11 mouse cellular contexts compared by ENCODE assay signal in the genomic region with DNA sequence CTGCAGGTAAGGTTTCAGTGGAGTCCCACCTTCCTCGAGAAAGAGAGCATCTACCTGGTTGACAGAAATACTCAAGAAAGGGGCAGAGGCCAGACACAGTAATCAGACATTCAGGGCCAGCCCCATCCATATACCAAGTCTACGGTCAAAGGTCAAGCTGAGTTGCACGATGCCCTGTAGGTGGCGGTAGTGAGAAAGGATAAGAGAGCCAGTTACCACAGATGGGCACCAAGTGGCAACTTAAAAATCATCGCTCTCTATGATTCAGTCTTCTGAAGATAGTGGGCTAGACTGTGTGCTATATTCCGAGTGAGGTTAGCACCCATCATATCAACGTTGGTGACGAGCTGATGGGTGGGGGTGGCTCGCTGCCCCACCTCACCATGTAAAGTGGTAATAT. TPM values are rescaled to one million over a fixed set of nuclear protein-coding genes. Genes with fewer than 3 reads are reported as not detected.
DNase-seq lines count a peak whose midpoint lies in the region; ATAC-seq and TF ChIP-seq lines count a peak whose summit lies in the region.
"Had no signal": no experiment of that assay in that cellular context is flagged by ENCODE, and none has a peak within 500 bp of the region (broad histone marks: within the 10 kb centered on the region; RNA-seq: fewer than 3 reads in every experiment).

No protein-coding gene starts in this region.

- TF ChIP-seq CTCF in heart, postnatal 0 days (IDR thresholded peaks at IDR 0.05; ENCODE audit: low read depth) = peak; percentile 54
- TF ChIP-seq CTCF in CH12.LX (conservative IDR thresholded peaks at IDR 0.05 in 1 of 2, IDR thresholded peaks at IDR 0.05 in 1 of 2; ENCODE audit: low read depth in 2 of 2, low read length in 2 of 2) = peak; percentile 70 to 88

- H3K4me2 ChIP-seq in heart, postnatal 0 days (ENCODE audit: low read depth, low read length) = no peak overlapping the region
- H3K4me2 ChIP-seq in heart, embryonic 11.5 days = no peak overlapping the region
- no peak overlapping the region; the same call in 1 of the 2 replicates for H3K4me2 ChIP-seq in CH12.LX (ENCODE audit: insufficient read depth, low read depth, poor library complexity, severe bottlenecking)
- H3K4me2 ChIP-seq in intestine, embryonic 15.5 days (replicated peaks) = no peak overlapping the region
- H3K4me2 ChIP-seq: embryonic facial prominence, embryonic 13.5 days; limb, embryonic 12.5 days; stomach, embryonic 15.5 days had no signal

- 0 out of 2 replicates have a peak, but pooled peaks cover 3% of the 10 kb centered on the region for H3K4me1 ChIP-seq in heart, postnatal 0 days (ENCODE audit: control insufficient read depth, insufficient read depth)
- peaks cover 9% of the 10 kb centered on the region; the same call in 1 of the 2 replicates for H3K4me1 ChIP-seq in heart, embryonic 11.5 days (ENCODE audit: control insufficient read depth, insufficient read depth, low read length)
- no peaks in the 10 kb centered on the region for H3K4me1 ChIP-seq in CH12.LX (ENCODE audit: control insufficient read depth in 1 of 2, insufficient read depth in 2 of 2)
- H3K4me1 ChIP-seq in intestine, embryonic 15.5 days (replicated peaks) = no peaks in the 10 kb centered on the region
- H3K4me1 ChIP-seq: limb, embryonic 12.5 days; stomach, embryonic 15.5 days had no signal

- peak; percentile 73 for TF ChIP-seq RAD21 in CH12.LX (IDR thresholded peaks at IDR 0.05; ENCODE audit: low read depth, low read length)

- H3K79me2 ChIP-seq in CH12.LX (replicated peaks; ENCODE audit: control insufficient read depth, extremely low read depth, insufficient read depth, poor library complexity, severe bottlenecking) = no peaks in the 10 kb centered on the region

- no peak overlapping the region for H3K9ac ChIP-seq in heart, postnatal 0 days (replicated peaks; ENCODE audit: low read depth, low read length)
- H3K9ac ChIP-seq in heart, embryonic 11.5 days (ENCODE audit: low read depth, low read length) = no peak overlapping the region
- H3K9ac ChIP-seq in CH12.LX (ENCODE audit: insufficient read depth, low read depth) = no peak overlapping the region
- H3K9ac ChIP-seq in intestine, embryonic 15.5 days = no peak overlapping the region
- H3K9ac ChIP-seq: embryonic facial prominence, embryonic 13.5 days; limb, embryonic 12.5 days; stomach, embryonic 15.5 days had no signal

- dilution Hi-C loops in CH12.LX (cut with MboI; ENCODE audit: extremely low pct_ligation_motif_present, extremely low pct_unique_long_range_greater_than_20kb, low sequenced_read_pairs) = no loop called here

- H3K27me3 ChIP-seq in heart, postnatal 0 days (ENCODE audit: control insufficient read depth, insufficient read depth, low read length) = no peaks in the 10 kb centered on the region
- no peaks in the 10 kb centered on the region for H3K27me3 ChIP-seq in heart, embryonic 11.5 days (ENCODE audit: control insufficient read depth, insufficient read depth, low read length)
- peaks cover 42% of the 10 kb centered on the region for H3K27me3 ChIP-seq in CH12.LX (replicated peaks)
- no peaks in the 10 kb centered on the region for H3K27me3 ChIP-seq in intestine, embryonic 15.5 days (replicated peaks)
- H3K27me3 ChIP-seq: embryonic facial prominence, embryonic 13.5 days; limb, embryonic 12.5 days; stomach, embryonic 15.5 days had no signal

- 58% methylated on average over 9 of the region's 9 CpGs for WGBS in heart, postnatal 0 days
- 59% methylated on average over 9 of the region's 9 CpGs for WGBS in heart, embryonic 11.5 days (ENCODE audit: insufficient replicate concordance)
- WGBS in intestine, embryonic 15.5 days = 63% methylated on average over 9 of the region's 9 CpGs

- no peaks in the 10 kb centered on the region for H3K9me3 ChIP-seq in heart, postnatal 0 days (replicated peaks; ENCODE audit: control insufficient read depth, low read length)
- H3K9me3 ChIP-seq in heart, embryonic 11.5 days (replicated peaks; ENCODE audit: control insufficient read depth, low read length) = no peaks in the 10 kb centered on the region
- peaks cover 4% of the 10 kb centered on the region for H3K9me3 ChIP-seq in CH12.LX (replicated peaks; ENCODE audit: low read length)
- no peaks in the 10 kb centered on the region for H3K9me3 ChIP-seq in intestine, embryonic 15.5 days
- H3K9me3 ChIP-seq: embryonic facial prominence, embryonic 13.5 days; limb, embryonic 12.5 days; stomach, embryonic 15.5 days had no signal

- TF ChIP-seq POLR2A in CH12.LX (IDR thresholded peaks at IDR 0.05; ENCODE audit: low read depth, low read length) = no peak

- H3K4me3 ChIP-seq in heart, postnatal 0 days (ENCODE audit: low read depth, low read length) = no peak overlapping the region
- H3K4me3 ChIP-seq in heart, embryonic 11.5 days (ENCODE audit: low read depth, low read length) = no peak overlapping the region
- no peak overlapping the region for H3K4me3 ChIP-seq in CH12.LX (replicated peaks in 1 of 3; ENCODE audit: low read depth in 2 of 3, low read length in 2 of 3, poor library complexity in 1 of 3)
- H3K4me3 ChIP-seq in intestine, embryonic 15.5 days (replicated peaks) = no peak overlapping the region
- H3K4me3 ChIP-seq: embryonic facial prominence, embryonic 13.5 days; limb, embryonic 12.5 days; stomach, embryonic 15.5 days had no signal

- in situ Hi-C loops in CH12.LX (cut with MboI; ENCODE audit: low pct_ligation_motif_present, low pct_unique_long_range_greater_than_20kb, low sequenced_read_pairs) = no loop called here

- no peak overlapping the region for H3K27ac ChIP-seq in heart, postnatal 0 days (ENCODE audit: low read depth)
- no peak overlapping the region for H3K27ac ChIP-seq in heart, embryonic 11.5 days (ENCODE audit: low read depth, low read length)
- H3K27ac ChIP-seq in CH12.LX (ENCODE audit: insufficient read depth, low read depth) = no peak overlapping the region
- H3K27ac ChIP-seq in intestine, embryonic 15.5 days = no peak overlapping the region
- H3K27ac ChIP-seq: embryonic facial prominence, embryonic 13.5 days; limb, embryonic 12.5 days; stomach, embryonic 15.5 days had no signal

- TF ChIP-seq EP300 in heart, postnatal 0 days (IDR thresholded peaks at IDR 0.05; ENCODE audit: low read depth) = no peak
- TF ChIP-seq EP300 in CH12.LX (IDR thresholded peaks at IDR 0.05; ENCODE audit: low read length) = no peak

- ATAC-seq in heart, postnatal 0 days (ENCODE audit: insufficient read depth, low read depth) = peak; percentile 30
- ATAC-seq in heart, embryonic 11.5 days (replicated peaks; ENCODE audit: insufficient number of reproducible peaks, low FRiP score, low TSS enrichment) = no peak
- peak; percentile 96 for ATAC-seq in megakaryocyte progenitor cell, adult 5-6 weeks (replicated peaks; ENCODE audit: poor library complexity)
- no peak for ATAC-seq in intestine, embryonic 15.5 days

- H3K36me3 ChIP-seq in heart, postnatal 0 days (replicated peaks; ENCODE audit: control insufficient read depth, insufficient read depth, low read length) = no peaks in the 10 kb centered on the region
- H3K36me3 ChIP-seq in heart, embryonic 11.5 days (ENCODE audit: control insufficient read depth, insufficient read depth, low read length) = no peaks in the 10 kb centered on the region
- H3K36me3 ChIP-seq in CH12.LX (replicated peaks in 1 of 2; ENCODE audit: control insufficient read depth in 1 of 2, insufficient read depth in 1 of 2, low read length in 1 of 2) = no peaks in the 10 kb centered on the region
- no peaks in the 10 kb centered on the region for H3K36me3 ChIP-seq in intestine, embryonic 15.5 days
- H3K36me3 ChIP-seq: embryonic facial prominence, embryonic 13.5 days; limb, embryonic 12.5 days; stomach, embryonic 15.5 days had no signal

- no peak for DNase-seq in heart, postnatal 0 days (ENCODE audit: low spot score)
- DNase-seq in CH12.LX (ENCODE audit: extremely low read depth) = peak; percentile 85
- DNase-seq in adrenal gland, postnatal 14 days = peak; percentile 76
- DNase-seq in forelimb bud, embryonic 11.5 days (ENCODE audit: low read depth, low spot score) = peak; percentile 46
- no peak for DNase-seq in frontal cortex, adult 2 months (ENCODE audit: extremely low spot score in 1 of 2, low spot score in 1 of 2)

TF ChIP-seq in CH12.LX, 34 proteins besides CTCF, POLR2A, EP300 and RAD21 (continues in another document):
- 0 out of 2 replicates have a peak, but pooled peaks have one; percentile 4 for TF ChIP-seq MAFK (IDR thresholded peaks at IDR 0.05; ENCODE audit: insufficient replicate concordance, low read length)
- TF ChIP-seq BHLHE40 (IDR thresholded peaks at IDR 0.05; ENCODE audit: low read depth, low read length) = no peak
- TF ChIP-seq ZC3H11A (IDR thresholded peaks at IDR 0.05; ENCODE audit: low read depth, low read length) = peak; percentile 31
- TF ChIP-seq IRF4 (IDR thresholded peaks at IDR 0.05; ENCODE audit: low read depth, low read length) = peak; percentile 18; the same call in 1 of the 2 replicates
- peak; percentile 40; the same call in 1 of the 2 replicates for TF ChIP-seq CHD2 (IDR thresholded peaks at IDR 0.05; ENCODE audit: low read length)

RNA-seq across cellular contexts. Expression of a gene that starts 32.5 kb away (rescaled TPM):
- total RNA-seq in heart, postnatal 0 days (2014; rRNA removed; ENCODE audit: low replicate concordance) = 10.6 and 21.2 TPM in 2 replicates
- polyA plus RNA-seq in heart, postnatal 0 days (2015; fragmentation: Nextera tagmentation; extraction: Ambion mirVana) = 13.2 and 14.5 TPM in 2 replicates
- polyA plus RNA-seq in heart, embryonic 11.5 days (2014; fragmentation: Nextera tagmentation; extraction: Ambion mirVana) = 45.6 and 46.2 TPM in 2 replicates
- total RNA-seq in CH12.LX (2012; rRNA removed) = 49.0 and 51.7 TPM in 2 replicates
- 113 and 120 TPM in 2 replicates for total RNA-seq in CH12.LX (2014; rRNA removed)
- polyA plus RNA-seq in CH12.LX (2012; ENCODE audit: insufficient read length, low read depth) = 38.3 and 40.5 TPM in 2 replicates
- 7.4 and 8.6 TPM in 2 replicates for total RNA-seq in adrenal gland, postnatal 14 days (2021)
- 76.3 and 83.9 TPM in 2 replicates for total RNA-seq in megakaryocyte progenitor cell, adult 5-6 weeks (2015)
- total RNA-seq in megakaryocyte progenitor cell, adult 5-6 weeks (2017) = 49.4 and 49.8 TPM in 2 replicates
- polyA plus RNA-seq in frontal cortex, adult 2 months (2012; rRNA removed) = 11.5 and 12.8 TPM in 2 replicates
- polyA plus RNA-seq in intestine, embryonic 15.5 days (2015; fragmentation: Nextera tagmentation; extraction: Ambion mirVana) = 60.5 and 65.2 TPM in 2 replicates

RNA-seq across cellular contexts. Expression of a gene that starts 43.3 kb away (rescaled TPM):
- total RNA-seq in heart, postnatal 0 days (2014; rRNA removed; ENCODE audit: low replicate concordance) = 57.5 and 68.0 TPM in 2 replicates
- polyA plus RNA-seq in heart, postnatal 0 days (2015; fragmentation: Nextera tagmentation; extraction: Ambion mirVana) = 47.8 and 49.8 TPM in 2 replicates
- 31.3 and 36.3 TPM in 2 replicates for polyA plus RNA-seq in heart, embryonic 11.5 days (2014; fragmentation: Nextera tagmentation; extraction: Ambion mirVana)
- total RNA-seq in CH12.LX (2012; rRNA removed) (not detected in 2 replicates), CH12.LX (2014; rRNA removed) (not detected in 2 replicates)
- not detected in 2 replicates for polyA plus RNA-seq in CH12.LX (2012; ENCODE audit: insufficient read length, low read depth)
- 497 and 542 TPM in 2 replicates for total RNA-seq in adrenal gland, postnatal 14 days (2021)
- total RNA-seq in megakaryocyte progenitor cell, adult 5-6 weeks (2015) = 0.22 TPM in 1 of 2 replicates, not detected in the other
- not detected in 2 replicates for total RNA-seq in megakaryocyte progenitor cell, adult 5-6 weeks (2017)
- 0.90 and 1.3 TPM in 2 replicates for polyA plus RNA-seq in frontal cortex, adult 2 months (2012; rRNA removed)
- 0.40 and 3.4 TPM in 2 replicates for polyA plus RNA-seq in intestine, embryonic 15.5 days (2015; fragmentation: Nextera tagmentation; extraction: Ambion mirVana)
- polyA plus RNA-seq: embryonic facial prominence, embryonic 13.5 days; limb, embryonic 12.5 days had no signal

Comparison
In these comparisons a context has a peak if more than half of its experiments do, and no peak if none do; other contexts are left out.
1. ATAC-seq: peak in heart, postnatal 0 days (single experiment) and megakaryocyte progenitor cell, adult 5-6 weeks (single experiment); none in heart, embryonic 11.5 days (single experiment) and intestine, embryonic 15.5 days (single experiment).
2. DNase-seq: peak in CH12.LX (single experiment), adrenal gland, postnatal 14 days (single experiment) and forelimb bud, embryonic 11.5 days (single experiment); none in heart, postnatal 0 days (single experiment) and frontal cortex, adult 2 months (0 of 2).